Mouse (Mus musculus) erythroblast, embryonic 14.5 days (primary cell): ENCODE results near the gene Gm49373.

Experiments used
- GATA1 ChIP-seq: IDR thresholded peaks from 2 replicates; pipeline ENCODE4 v1.6.1; 2012; ENCODE audit warnings: low read length, inconsistent platforms, mixed read lengths
- TAL1 ChIP-seq: IDR thresholded peaks from 3 replicates; pipeline ENCODE4 v1.6.1; 2012; ENCODE audit warnings: low read length, inconsistent platforms, mixed read lengths

DNA sequence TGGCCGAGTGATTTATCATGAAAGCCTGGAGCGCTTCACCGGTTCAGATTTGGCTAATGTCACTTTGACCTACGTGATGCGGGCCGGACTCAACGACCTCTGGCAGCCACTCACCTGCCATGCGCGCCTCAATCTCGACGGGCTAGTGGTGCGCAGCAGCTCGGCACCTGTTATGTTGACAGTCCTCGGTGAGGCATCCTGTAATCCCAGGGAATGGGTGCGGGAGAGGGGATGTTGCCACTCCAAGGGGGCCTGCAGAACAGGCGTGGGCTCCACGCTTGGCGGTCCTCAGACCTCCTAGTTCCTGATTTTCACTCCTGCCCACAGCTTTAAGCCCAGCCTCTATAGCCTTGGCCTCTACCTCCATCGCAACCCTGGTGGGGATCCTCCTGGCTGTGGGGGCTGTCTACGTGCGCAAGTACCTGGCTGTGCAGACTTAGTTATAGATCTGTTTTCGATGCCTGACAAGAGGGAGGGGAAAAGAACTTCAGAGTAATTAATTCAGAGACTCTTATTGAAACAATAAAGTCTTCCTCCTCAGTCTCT is 42.8 kb downstream of the Gm49373 start:
- TF ChIP-seq GATA1 = no peak
- TF ChIP-seq TAL1 = no peak
